Mouse (Mus musculus): ENCODE data around the gene S1pr3.

S1pr3 gene

GRCm38 (mm10) chr13:51408519-51409001 is at the start of gene S1pr3:
Gene S1pr3 (plus strand): TSS chr13:51408639.
- DNase-seq (ENCODE audit: low read depth, low spot score): no peak

GRCm38 (mm10) chr13:51360441-51360962 is 47.9 kb upstream of the S1pr3 start:
- DNase-seq (ENCODE audit: low read depth, low spot score): no peak

GRCm38 (mm10) chr13:51363390-51363789 is 45.0 kb upstream of the S1pr3 start:
- no peak for DNase-seq (ENCODE audit: low read depth, low spot score)

- DNase-seq (ENCODE audit: low read depth, low spot score): no peak
Observed at GRCm38 (mm10) chr13:51363985-51364384, 44.5 kb upstream of the S1pr3 start.

GRCm38 (mm10) chr13:51365191-51365590 is 43.2 kb upstream of the S1pr3 start:
- DNase-seq (ENCODE audit: low read depth, low spot score): no peak

- no peak for DNase-seq (ENCODE audit: low read depth, low spot score)
Observed at GRCm38 (mm10) chr13:51368346-51368745, 40.1 kb upstream of the S1pr3 start.

- DNase-seq (ENCODE audit: low read depth, low spot score): no peak
Observed at GRCm38 (mm10) chr13:51369354-51369753, 39.1 kb upstream of the S1pr3 start.

- no peak for DNase-seq (ENCODE audit: low read depth, low spot score)
Observed at GRCm38 (mm10) chr13:51373086-51373485, 35.4 kb upstream of the S1pr3 start.

GRCm38 (mm10) chr13:51374026-51374807 is 34.2 kb upstream of the S1pr3 start:
- no peak for DNase-seq (ENCODE audit: low read depth, low spot score)

GRCm38 (mm10) chr13:51378126-51378525 is 30.3 kb upstream of the S1pr3 start:
- DNase-seq (ENCODE audit: low read depth, low spot score): no peak

GRCm38 (mm10) chr13:51379596-51379995 is 28.8 kb upstream of the S1pr3 start:
- peak; percentile 62 for DNase-seq (ENCODE audit: low read depth, low spot score)

- DNase-seq (ENCODE audit: low read depth, low spot score): no peak
Observed at GRCm38 (mm10) chr13:51381498-51381897, 26.9 kb upstream of the S1pr3 start.

- DNase-seq (ENCODE audit: low read depth, low spot score): no peak
Observed at GRCm38 (mm10) chr13:51384899-51385298, 23.5 kb upstream of the S1pr3 start.

- no peak for DNase-seq (ENCODE audit: low read depth, low spot score)
Observed at GRCm38 (mm10) chr13:51387908-51388307, 20.5 kb upstream of the S1pr3 start.

GRCm38 (mm10) chr13:51390398-51390797 is 18.0 kb upstream of the S1pr3 start:
- DNase-seq (ENCODE audit: low read depth, low spot score): no peak

GRCm38 (mm10) chr13:51391359-51391916 is 17.0 kb upstream of the S1pr3 start:
- DNase-seq (ENCODE audit: low read depth, low spot score): no peak

- no peak for DNase-seq (ENCODE audit: low read depth, low spot score)
Observed at GRCm38 (mm10) chr13:51392256-51392655, 16.2 kb upstream of the S1pr3 start.

GRCm38 (mm10) chr13:51397861-51398260 is 10.6 kb upstream of the S1pr3 start:
- peak; percentile 46 for DNase-seq (ENCODE audit: low read depth, low spot score)

GRCm38 (mm10) chr13:51399562-51399961 is 8.9 kb upstream of the S1pr3 start:
- no peak for DNase-seq (ENCODE audit: low read depth, low spot score)

- no peak for DNase-seq (ENCODE audit: low read depth, low spot score)
Observed at GRCm38 (mm10) chr13:51400186-51400719, 8.2 kb upstream of the S1pr3 start.

GRCm38 (mm10) chr13:51400736-51401501 is 7.5 kb upstream of the S1pr3 start:
- no peak for DNase-seq (ENCODE audit: low read depth, low spot score)

- DNase-seq (ENCODE audit: low read depth, low spot score): peak; percentile 53
Observed at GRCm38 (mm10) chr13:51404566-51404965, 3.9 kb upstream of the S1pr3 start.
